Mouse (Mus musculus) liver, embryonic 11.5 days (tissue): ENCODE measurements around the gene BC030867. TPM values are rescaled to one million over a fixed set of nuclear protein-coding genes. Genes with fewer than 3 reads are reported as not detected.

Source experiments
- ATAC-seq: fragments of 200-750 bp; cut with Nextera tagmentation; replicated peaks from 2 replicates; pipeline ENCODE4 v1.8.0; 2017; ENCODE audit warnings: moderate number of reproducible peaks, mild to moderate bottlenecking, moderate TSS enrichment, moderate library complexity; ENCODE audit not compliant: low FRiP score
- DNase-seq: peaks from one replicate; pipeline ENCODE4 v3.0.0-alpha.2; 2017; ENCODE audit warnings: low spot score
- H3K27ac ChIP-seq: fragments of 300-500 bp; sonication (generic); 2 replicates; pipeline ENCODE4 v1.5.1; 2014; ENCODE audit warnings: mild to moderate bottlenecking, low read depth, low read length, control low read depth
- H3K27me3 ChIP-seq: fragments of 300-500 bp; sonication (generic); replicated peaks from 2 replicates; pipeline ENCODE4 v1.6.1; 2014; ENCODE audit warnings: low read length, mixed read lengths; ENCODE audit not compliant: control insufficient read depth, insufficient read depth
- H3K36me3 ChIP-seq: fragments of 300-500 bp; sonication (generic); 2 replicates; pipeline ENCODE4 v1.6.1; 2014; ENCODE audit warnings: mild to moderate bottlenecking, low read length, moderate library complexity, mixed read lengths; ENCODE audit not compliant: control insufficient read depth, insufficient read depth
- H3K4me1 ChIP-seq: fragments of 300-500 bp; sonication (generic); replicated peaks from 2 replicates; pipeline ENCODE4 v1.6.1; 2014; ENCODE audit warnings: low read length, mixed read lengths; ENCODE audit not compliant: control insufficient read depth, insufficient read depth
- H3K4me2 ChIP-seq: fragments of 300-500 bp; sonication (generic); 2 replicates; pipeline ENCODE4 v1.6.1; 2014; ENCODE audit warnings: mild to moderate bottlenecking, control low read depth, moderate library complexity
- H3K4me3 ChIP-seq: fragments of 300-500 bp; sonication (generic); 2 replicates; pipeline ENCODE4 v1.5.1; 2014; ENCODE audit warnings: low read depth, low read length, control low read depth
- H3K9ac ChIP-seq: fragments of 300-500 bp; sonication (generic); 2 replicates; pipeline ENCODE4 v1.6.1; 2014; ENCODE audit warnings: low read depth, low read length, control low read depth
- H3K9me3 ChIP-seq: fragments of 300-500 bp; sonication (generic); 2 replicates; pipeline ENCODE4 v1.6.1; 2016; ENCODE audit warnings: low read length, inconsistent platforms, mixed read lengths; ENCODE audit not compliant: control insufficient read depth
- WGBS: fragments of 180-500 bp; shearing (Covaris S2); extraction: QIAGEN DNeasy Blood & Tissue Kit; methylation state at CpG from one replicate; pipeline ENCODE4 v1.1.7; 2014; 5-methylcytosine and 5-hydroxymethylcytosine counted together
- polyA plus RNA-seq: library from polyadenylated mRNA; unstranded; fragments of >200 nt; fragmentation: Nextera tagmentation; extraction: Ambion mirVana; gene quantifications from 2 replicates; pipeline ENCODE4 v1.2.1, GENCODE M21; 2014

The BC030867 gene
- polyA plus RNA-seq, 1 experiment from 2014 or later = 28.2 TPM

DNA sequence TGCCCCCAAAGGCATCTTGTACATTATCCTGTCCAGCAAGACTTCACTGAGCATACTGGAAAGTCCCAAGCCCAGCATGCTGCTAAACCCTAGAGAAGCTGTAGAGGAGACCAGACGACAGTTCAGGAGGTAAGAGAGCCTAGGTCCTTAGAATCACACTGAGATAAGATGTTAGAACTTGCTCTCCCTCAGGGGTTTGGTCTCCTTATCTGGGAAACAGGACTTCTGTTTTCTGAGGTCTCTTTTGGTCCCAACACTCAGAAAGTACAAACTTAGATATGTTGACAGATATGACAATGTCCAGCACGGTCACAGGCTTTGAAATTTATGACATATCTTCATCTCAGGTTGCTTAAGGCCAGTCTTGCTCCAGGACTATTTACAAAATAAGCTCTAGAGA lies 12.7 kb upstream of the BC030867 start:
- 24% methylated on average over 2 of the region's 2 CpGs for WGBS
- Histone ChIP-seq H3K9ac (no peak overlapping the region), H3K27ac (no peak overlapping the region), H3K4me3 (no peak overlapping the region), H3K4me2 (no peak overlapping the region), H3K36me3 (no peaks in the 10 kb centered on the region), H3K27me3 (no peaks in the 10 kb centered on the region), H3K9me3 (no peaks in the 10 kb centered on the region), H3K4me1 (no peaks in the 10 kb centered on the region; the same call in 1 of the 2 replicates)
- ATAC-seq (no peak), DNase-seq (no peak)

DNA sequence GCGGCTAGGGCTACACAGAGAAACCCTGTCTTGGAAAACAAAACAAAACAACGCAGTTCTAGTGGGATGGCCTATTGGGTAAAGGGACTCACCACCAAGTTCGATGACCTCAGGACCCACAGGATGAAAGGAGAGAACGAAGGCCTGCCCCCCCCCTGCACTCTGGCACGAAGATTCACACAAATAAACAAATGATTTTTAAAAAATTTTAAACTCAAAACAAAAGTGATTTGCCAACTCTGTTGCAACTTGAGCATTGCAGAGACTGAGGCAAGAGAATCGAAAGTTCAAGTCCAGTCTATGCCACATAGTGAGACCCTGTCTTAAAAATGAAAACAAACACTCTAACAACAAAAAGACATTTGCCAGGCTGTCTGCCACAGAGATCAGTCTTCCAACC lies 8.0 kb upstream of the BC030867 start:
- no peak for ATAC-seq
- Histone ChIP-seq H3K9me3 (no peaks in the 10 kb centered on the region), H3K27ac (no peak overlapping the region), H3K9ac (no peak overlapping the region), H3K4me1 (peaks cover 6% of the 10 kb centered on the region), H3K36me3 (no peaks in the 10 kb centered on the region), H3K4me3 (no peak overlapping the region), H3K27me3 (0 out of 2 replicates have a peak, but pooled peaks cover 2% of the 10 kb centered on the region), H3K4me2 (no peak overlapping the region)
- WGBS = 80% methylated on average over 6 of the region's 6 CpGs
- no peak for DNase-seq

DNA sequence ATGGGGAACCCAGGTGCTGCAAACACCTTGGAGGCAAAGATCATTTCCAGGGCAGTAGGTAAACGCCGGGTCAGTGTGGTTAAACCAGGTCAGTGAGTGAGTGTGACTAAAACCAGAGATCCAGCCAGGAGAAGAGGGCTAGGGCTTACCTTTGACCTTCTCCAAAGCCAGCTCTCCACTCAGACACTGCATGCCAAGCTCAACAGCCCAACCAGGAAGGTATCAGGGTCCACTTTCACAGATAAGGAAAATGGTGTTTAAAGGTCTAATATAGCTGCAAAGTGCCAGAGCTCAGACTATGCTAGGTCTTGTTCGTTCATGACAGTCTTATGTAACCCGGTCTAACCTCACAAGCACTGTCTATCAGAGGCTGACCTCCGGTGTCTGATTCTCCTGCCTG lies 7.4 kb upstream of the BC030867 start:
- no peak overlapping the region for H3K4me3 ChIP-seq
- H3K4me2 ChIP-seq = no peak overlapping the region
- DNase-seq = no peak
- no peak overlapping the region for H3K9ac ChIP-seq
- H3K4me1 ChIP-seq = peaks cover 9% of the 10 kb centered on the region
- H3K27me3 ChIP-seq = 0 out of 2 replicates have a peak, but pooled peaks cover 2% of the 10 kb centered on the region
- H3K9me3 ChIP-seq = no peaks in the 10 kb centered on the region
- H3K27ac ChIP-seq = no peak overlapping the region
- H3K36me3 ChIP-seq = no peaks in the 10 kb centered on the region
- ATAC-seq = no peak
- WGBS = 69% methylated on average over 5 of the region's 5 CpGs

DNA sequence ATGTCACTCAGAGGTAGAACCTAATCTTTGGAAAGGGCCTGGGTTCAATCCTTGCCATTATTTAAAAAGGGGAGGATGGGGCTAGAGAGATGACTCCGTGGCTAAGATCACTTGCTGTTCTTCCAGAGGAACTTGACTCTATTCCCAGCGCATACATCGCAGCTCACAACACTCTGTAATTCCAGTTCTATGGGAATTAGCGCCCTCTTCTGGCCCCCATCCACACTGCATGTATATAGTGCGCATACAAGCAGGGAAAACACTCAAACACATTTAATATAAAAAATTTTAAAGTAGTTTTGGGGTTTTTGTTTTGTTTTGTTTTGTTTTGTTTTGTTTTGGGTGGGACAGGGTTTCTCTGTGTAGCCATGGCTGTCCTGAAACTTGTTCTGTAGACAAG lies 6.8 kb upstream of the BC030867 start:
- ATAC-seq (no peak), DNase-seq (no peak)
- Histone ChIP-seq H3K9me3 (no peaks in the 10 kb centered on the region), H3K4me2 (no peak overlapping the region), H3K27me3 (0 out of 2 replicates have a peak, but pooled peaks cover 2% of the 10 kb centered on the region), H3K4me1 (peaks cover 9% of the 10 kb centered on the region), H3K27ac (no peak overlapping the region), H3K4me3 (no peak overlapping the region), H3K9ac (no peak overlapping the region), H3K36me3 (no peaks in the 10 kb centered on the region)
- 51% methylated on average over 5 of the region's 5 CpGs for WGBS

DNA sequence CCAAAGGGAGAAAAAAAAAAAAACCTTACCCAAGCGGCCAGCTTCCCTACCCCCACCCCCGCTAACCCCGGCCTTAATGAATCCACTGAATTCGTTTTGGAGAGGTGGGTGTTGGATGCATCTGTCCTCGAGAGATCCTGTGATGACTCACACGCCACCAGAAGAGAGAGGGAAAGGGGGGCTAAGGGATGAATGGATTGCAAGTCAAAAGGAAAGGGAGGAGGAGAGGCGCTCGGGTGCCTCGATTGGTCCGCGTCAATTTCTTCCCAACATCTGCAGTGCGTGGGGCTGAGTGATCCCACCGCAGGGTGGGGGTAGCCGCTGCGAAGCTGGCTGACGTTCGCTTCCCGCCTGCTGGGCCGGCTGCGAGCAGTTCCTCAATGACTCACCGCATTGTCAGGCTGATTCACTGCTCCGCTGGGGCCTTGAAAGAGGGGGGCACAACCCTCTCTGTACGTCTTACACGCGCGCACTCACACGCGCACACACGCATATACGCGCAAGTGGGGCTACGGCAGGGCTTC lies 3.7 kb upstream of the BC030867 start:
- H3K9ac ChIP-seq = peak overlapping the region; percentile 48
- 3% methylated on average over 32 of the region's 32 CpGs for WGBS
- ATAC-seq = no peak

DNA sequence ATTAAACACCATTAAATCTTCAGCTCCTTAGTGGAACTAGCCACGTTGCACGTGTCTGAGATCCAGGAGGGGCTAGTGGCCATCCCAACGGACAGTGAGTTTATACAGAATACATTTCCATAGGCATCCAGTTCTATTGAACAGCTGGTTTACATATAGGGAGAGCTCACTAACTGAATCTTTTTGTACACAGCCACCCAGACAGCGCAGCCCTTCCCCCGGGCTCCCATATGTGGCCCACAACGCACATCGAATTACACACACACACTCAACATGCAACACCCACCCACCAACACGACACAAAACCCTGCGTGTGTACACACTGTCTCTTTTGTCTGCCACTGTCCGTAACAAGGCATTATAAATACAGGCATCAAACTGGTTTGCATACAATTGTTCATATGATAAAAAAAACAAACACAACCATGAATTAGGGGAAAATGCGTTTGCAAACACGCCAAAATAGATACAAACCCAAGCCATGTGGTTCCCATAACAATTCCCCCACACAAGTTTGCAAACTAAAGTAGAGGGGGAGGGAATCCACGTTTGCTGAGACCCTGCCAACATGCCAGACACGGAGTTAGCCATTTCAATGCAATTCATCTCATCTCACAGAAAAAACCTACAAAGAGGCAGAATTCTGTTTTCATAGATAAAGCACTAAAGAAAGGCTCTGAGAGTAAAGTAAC lies 3.0 kb upstream of the BC030867 start:
- WGBS = 65% methylated on average over 14 of the region's 14 CpGs
- ATAC-seq (no peak), DNase-seq (no peak)
- Histone ChIP-seq H3K9me3 (no peaks in the 10 kb centered on the region), H3K27ac (no peak overlapping the region), H3K4me3 (peak overlapping the region; percentile 39), H3K4me1 (peaks cover 17% of the 10 kb centered on the region), H3K36me3 (peaks cover under 1% of the 10 kb centered on the region; the same call in 1 of the 2 replicates), H3K4me2 (peak overlapping the region; percentile 80), H3K27me3 (0 out of 2 replicates have a peak, but pooled peaks cover 2% of the 10 kb centered on the region), H3K9ac (peak overlapping the region; percentile 48; the same call in 1 of the 2 replicates)

More for the DNA sequence above, 3.7 kb upstream of the BC030867 start:
- 0 out of 2 replicates have a peak, but pooled peaks cover 2% of the 10 kb centered on the region for H3K27me3 ChIP-seq
- H3K9me3 ChIP-seq = no peaks in the 10 kb centered on the region
- peak; percentile 64 for DNase-seq
- H3K4me2 ChIP-seq = peak overlapping the region; percentile 80
- H3K4me3 ChIP-seq = peak overlapping the region; percentile 39
- H3K4me1 ChIP-seq = peaks cover 17% of the 10 kb centered on the region
- no peaks in the 10 kb centered on the region for H3K36me3 ChIP-seq
- H3K27ac ChIP-seq = no peak overlapping the region

DNA sequence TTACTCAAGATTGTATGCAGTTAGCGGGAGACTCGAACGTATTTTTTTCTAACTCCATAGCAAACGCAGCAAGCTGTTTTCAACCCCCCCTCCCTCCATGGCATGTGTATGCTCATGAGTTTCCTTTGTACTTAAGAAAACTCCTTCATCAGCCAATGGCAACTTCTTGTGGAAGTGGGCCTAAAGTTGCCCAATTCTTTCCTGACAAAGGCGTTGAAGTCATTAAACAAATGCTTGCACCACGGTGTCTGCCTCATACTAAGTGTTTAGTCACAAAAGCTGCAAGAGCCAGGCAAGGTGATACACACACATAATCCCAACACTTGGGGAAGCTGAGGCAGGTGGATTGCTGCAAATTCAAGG lies 2.4 kb upstream of the BC030867 start:
- DNase-seq (no peak), ATAC-seq (no peak)
- Histone ChIP-seq H3K9ac (no peak overlapping the region), H3K9me3 (no peaks in the 10 kb centered on the region), H3K27me3 (0 out of 2 replicates have a peak, but pooled peaks cover 2% of the 10 kb centered on the region), H3K4me2 (no peak overlapping the region), H3K27ac (no peak overlapping the region), H3K36me3 (peaks cover 3% of the 10 kb centered on the region; the same call in 1 of the 2 replicates), H3K4me3 (no peak overlapping the region), H3K4me1 (peaks cover 17% of the 10 kb centered on the region)
- WGBS = 82% methylated on average over 6 of the region's 6 CpGs

DNA sequence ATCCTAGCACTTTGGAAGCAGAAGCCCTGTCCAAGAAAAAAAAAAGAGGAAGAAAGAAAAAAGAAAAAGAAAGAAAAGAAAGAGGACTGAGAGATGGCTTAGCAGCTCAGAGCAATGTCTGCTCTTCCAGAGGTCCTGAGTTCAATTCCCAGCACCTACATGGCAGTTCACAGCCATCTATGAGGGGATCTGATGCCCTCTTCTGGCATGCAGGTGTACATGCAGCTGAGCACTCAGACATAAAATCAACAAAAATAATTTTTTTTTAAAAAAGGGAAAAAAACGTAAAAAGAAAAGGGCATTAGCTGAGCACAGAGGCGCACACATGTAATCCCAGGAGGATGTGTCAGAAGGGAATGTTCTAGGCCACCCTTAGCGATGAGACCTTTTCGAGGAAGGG lies 1.8 kb upstream of the BC030867 start:
- no peak for DNase-seq
- Histone ChIP-seq H3K27ac (no peak overlapping the region), H3K4me1 (peaks cover 17% of the 10 kb centered on the region), H3K9ac (no peak overlapping the region), H3K36me3 (peaks cover 8% of the 10 kb centered on the region), H3K9me3 (no peaks in the 10 kb centered on the region), H3K4me3 (no peak overlapping the region), H3K27me3 (0 out of 2 replicates have a peak, but pooled peaks cover 2% of the 10 kb centered on the region), H3K4me2 (no peak overlapping the region)
- 87% methylated on average over 4 of the region's 4 CpGs for WGBS
- no peak for ATAC-seq
